Mouse (Mus musculus) CH12.LX (cell line): ENCODE data around the gene Mrps12. TPM values are rescaled to one million over a fixed set of nuclear protein-coding genes. Genes with fewer than 3 reads are reported as not detected.

Experiments
- DNase-seq: peaks from one replicate; pipeline ENCODE4 v3.0.0-alpha.2; 2013; ENCODE audit errors: extremely low read depth
- H3K27ac ChIP-seq: 2 replicates; pipeline ENCODE4 v1.5.1; 2012; ENCODE audit warnings: low read depth, mild to moderate bottlenecking, control low read depth, moderate library complexity; ENCODE audit not compliant: insufficient read depth
- H3K27me3 ChIP-seq: replicated peaks from 2 replicates; pipeline ENCODE3; 2012; ENCODE audit warnings: inconsistent platforms
- H3K36me3 ChIP-seq, 2 experiments: replicated peaks in 1 of 2; 2 replicates each; pipeline versions ENCODE3 to v1.6.1; 2012; ENCODE audit warnings: inconsistent platforms in 1 of 2, low read length in 1 of 2, mild to moderate bottlenecking in 1 of 2, mixed read lengths in 1 of 2, moderate library complexity in 1 of 2; ENCODE audit not compliant: control insufficient read depth in 1 of 2, insufficient read depth in 1 of 2
- H3K4me1 ChIP-seq, 2 experiments: 2 replicates each; pipeline ENCODE4 v1.6.1; 2012; ENCODE audit warnings: inconsistent platforms in 1 of 2, moderate library complexity in 1 of 2; ENCODE audit not compliant: insufficient read depth in 2 of 2, control insufficient read depth in 1 of 2
- H3K4me2 ChIP-seq: 2 replicates; pipeline ENCODE4 v1.6.1; 2012; ENCODE audit warnings: low read depth, mild to moderate bottlenecking, control low read depth; ENCODE audit not compliant: poor library complexity, insufficient read depth, severe bottlenecking
- H3K4me3 ChIP-seq, 3 experiments: fragments of 150-350 bp in 1 of 3; sonication (generic) in 1 of 3; replicated peaks in 1 of 3; 2 replicates each; pipeline versions ENCODE3 to v1.5.1; 2011 to 2012; ENCODE audit warnings: low read depth in 2 of 3, low read length in 2 of 3, mild to moderate bottlenecking in 2 of 3, moderate library complexity in 2 of 3, control low read depth in 1 of 3, improper control_type of control experiment in 1 of 3, inconsistent platforms in 1 of 3, mixed read lengths in 1 of 3; ENCODE audit not compliant: poor library complexity in 1 of 3
- H3K79me2 ChIP-seq: replicated peaks from 2 replicates; pipeline ENCODE4 v1.6.1; 2012; ENCODE audit warnings: mild to moderate bottlenecking, moderate library complexity; ENCODE audit not compliant: control insufficient read depth, poor library complexity, insufficient read depth, severe bottlenecking; ENCODE audit errors: extremely low read depth
- H3K9ac ChIP-seq: 2 replicates; pipeline ENCODE4 v1.6.1; 2012; ENCODE audit warnings: low read depth, mild to moderate bottlenecking, control low read depth, moderate library complexity; ENCODE audit not compliant: insufficient read depth
- H3K9me3 ChIP-seq: replicated peaks from 2 replicates; pipeline ENCODE3; 2012; ENCODE audit warnings: low read length, inconsistent platforms, mixed read lengths
- BHLHE40 ChIP-seq: IDR thresholded peaks from 2 replicates; pipeline ENCODE4 v1.6.1; 2011; ENCODE audit warnings: mild to moderate bottlenecking, low read depth, low read length, improper control_type of control experiment
- CHD1 ChIP-seq: IDR thresholded peaks from 2 replicates; pipeline ENCODE4 v1.6.1; 2012; ENCODE audit warnings: low read depth, low read length, improper control_type of control experiment, inconsistent platforms
- CHD2 ChIP-seq: IDR thresholded peaks from 2 replicates; pipeline ENCODE4 v1.6.1; 2011; ENCODE audit warnings: low read length, improper control_type of control experiment
- CTCF ChIP-seq, 2 experiments: IDR thresholded peaks in 1 of 2; conservative IDR thresholded peaks in 1 of 2; 2 replicates each; pipeline ENCODE4 v1.5.1; 2011 to 2012; ENCODE audit warnings: low read depth in 2 of 2, low read length in 2 of 2, improper control_type of control experiment in 1 of 2, inconsistent platforms in 1 of 2, mild to moderate bottlenecking in 1 of 2, moderate library complexity in 1 of 2
- E2F4 ChIP-seq: IDR thresholded peaks from 2 replicates; pipeline ENCODE4 v1.6.1; 2011; ENCODE audit warnings: low read depth, low read length, improper control_type of control experiment; ENCODE audit not compliant: insufficient replicate concordance
- ELF1 ChIP-seq: IDR thresholded peaks from 2 replicates; pipeline ENCODE4 v1.6.1; 2014; ENCODE audit warnings: low read depth, mild to moderate bottlenecking, inconsistent platforms, low read length, improper control_type of control experiment
- EP300 ChIP-seq: IDR thresholded peaks from 2 replicates; pipeline ENCODE4 v1.6.1; 2011; ENCODE audit warnings: low read length, improper control_type of control experiment
- ETS1 ChIP-seq: conservative IDR thresholded peaks from 2 replicates; pipeline ENCODE4 v1.6.1; 2012; ENCODE audit warnings: low read depth, mild to moderate bottlenecking, inconsistent platforms, low read length, improper control_type of control experiment, moderate library complexity
- GABPA ChIP-seq: IDR thresholded peaks from 2 replicates; pipeline ENCODE4 v1.6.1; 2012; ENCODE audit warnings: low read depth, low read length, improper control_type of control experiment, inconsistent platforms; ENCODE audit not compliant: insufficient replicate concordance
- HCFC1 ChIP-seq: IDR thresholded peaks from 2 replicates; pipeline ENCODE4 v1.6.1; 2012; ENCODE audit warnings: low read depth, mild to moderate bottlenecking, inconsistent platforms, low read length, improper control_type of control experiment
- IRF4 ChIP-seq: IDR thresholded peaks from 2 replicates; pipeline ENCODE4 v1.6.1; 2014; ENCODE audit warnings: low read depth, mild to moderate bottlenecking, inconsistent platforms, low read length, improper control_type of control experiment
- JUN ChIP-seq: IDR thresholded peaks from 2 replicates; pipeline ENCODE4 v1.6.1; 2011; ENCODE audit warnings: low read depth, mild to moderate bottlenecking, low read length, improper control_type of control experiment, moderate library complexity; ENCODE audit not compliant: insufficient read depth
- JUND ChIP-seq: conservative IDR thresholded peaks from 2 replicates; pipeline ENCODE4 v1.6.1; 2011; ENCODE audit warnings: low read depth, low read length, improper control_type of control experiment
- KAT2A ChIP-seq: IDR thresholded peaks from 2 replicates; pipeline ENCODE4 v1.6.1; 2012; ENCODE audit warnings: low read length, improper control_type of control experiment, inconsistent platforms; ENCODE audit not compliant: insufficient replicate concordance
- MAFK ChIP-seq: IDR thresholded peaks from 2 replicates; pipeline ENCODE4 v1.6.1; 2011; ENCODE audit warnings: low read length, improper control_type of control experiment; ENCODE audit not compliant: insufficient replicate concordance
- MAX ChIP-seq: IDR thresholded peaks from 2 replicates; pipeline ENCODE4 v1.6.1; 2011; ENCODE audit warnings: low read length, improper control_type of control experiment
- MAZ ChIP-seq: IDR thresholded peaks from 2 replicates; pipeline ENCODE4 v1.6.1; 2012; ENCODE audit warnings: low read depth, mild to moderate bottlenecking, inconsistent platforms, low read length, improper control_type of control experiment, moderate library complexity
- MEF2A ChIP-seq: IDR thresholded peaks from 2 replicates; pipeline ENCODE4 v1.6.1; 2014; ENCODE audit warnings: low read depth, mild to moderate bottlenecking, inconsistent platforms, low read length, improper control_type of control experiment, borderline replicate concordance
- MXI1 ChIP-seq: IDR thresholded peaks from 2 replicates; pipeline ENCODE4 v1.6.1; 2011; ENCODE audit warnings: mild to moderate bottlenecking, low read depth, low read length, improper control_type of control experiment
- MYC ChIP-seq: IDR thresholded peaks from 2 replicates; pipeline ENCODE4 v1.6.1; 2011; ENCODE audit warnings: low read depth, mild to moderate bottlenecking, improper control_type of control experiment, low read length
- NELFE ChIP-seq: IDR thresholded peaks from 2 replicates; pipeline ENCODE4 v1.6.1; 2011; ENCODE audit warnings: low read depth, low read length, improper control_type of control experiment
- NRF1 ChIP-seq: IDR thresholded peaks from 2 replicates; pipeline ENCODE4 v1.6.1; 2014; ENCODE audit warnings: low read depth, mild to moderate bottlenecking, inconsistent platforms, low read length, improper control_type of control experiment, moderate library complexity
- PAX5 ChIP-seq: IDR thresholded peaks from 2 replicates; pipeline ENCODE4 v1.6.1; 2012; ENCODE audit warnings: low read length, inconsistent platforms, mixed read lengths
- POLR2A ChIP-seq: IDR thresholded peaks from 2 replicates; pipeline ENCODE4 v1.6.1; 2011; ENCODE audit warnings: low read depth, mild to moderate bottlenecking, improper control_type of control experiment, low read length
- POLR2AphosphoS2 ChIP-seq: IDR thresholded peaks from 2 replicates; pipeline ENCODE4 v1.6.1; 2011; ENCODE audit warnings: low read depth, low read length, improper control_type of control experiment
- RAD21 ChIP-seq: IDR thresholded peaks from 2 replicates; pipeline ENCODE4 v1.6.1; 2011; ENCODE audit warnings: low read depth, mild to moderate bottlenecking, low read length, improper control_type of control experiment, moderate library complexity
- RCOR1 ChIP-seq: conservative IDR thresholded peaks from 2 replicates; pipeline ENCODE4 v1.6.1; 2012; ENCODE audit warnings: low read depth, mild to moderate bottlenecking, inconsistent platforms, low read length, improper control_type of control experiment
- SIN3A ChIP-seq: IDR thresholded peaks from 2 replicates; pipeline ENCODE4 v1.6.1; 2012; ENCODE audit warnings: low read length, improper control_type of control experiment, inconsistent platforms
- SMC3 ChIP-seq: IDR thresholded peaks from 2 replicates; pipeline ENCODE4 v1.6.1; 2011; ENCODE audit warnings: low read depth, low read length, improper control_type of control experiment
- TBP ChIP-seq: conservative IDR thresholded peaks from 2 replicates; pipeline ENCODE4 v1.6.1; 2011; ENCODE audit warnings: low read depth, low read length, improper control_type of control experiment
- TCF12 ChIP-seq: IDR thresholded peaks from 2 replicates; pipeline ENCODE4 v1.6.1; 2014; ENCODE audit warnings: low read depth, mild to moderate bottlenecking, inconsistent platforms, low read length, improper control_type of control experiment
- UBTF ChIP-seq: IDR thresholded peaks from 2 replicates; pipeline ENCODE4 v1.6.1; 2012; ENCODE audit warnings: low read depth, mild to moderate bottlenecking, inconsistent platforms, low read length, improper control_type of control experiment, moderate library complexity
- USF1 ChIP-seq: IDR thresholded peaks from 2 replicates; pipeline ENCODE4 v1.6.1; 2014; ENCODE audit warnings: low read depth, mild to moderate bottlenecking, inconsistent platforms, low read length, improper control_type of control experiment
- USF2 ChIP-seq: conservative IDR thresholded peaks from 2 replicates; pipeline ENCODE4 v1.6.1; 2011; ENCODE audit warnings: low read depth, low read length, improper control_type of control experiment
- ZC3H11A ChIP-seq: IDR thresholded peaks from 2 replicates; pipeline ENCODE4 v1.6.1; 2012; ENCODE audit warnings: low read depth, mild to moderate bottlenecking, inconsistent platforms, low read length, improper control_type of control experiment
- ZKSCAN1 ChIP-seq: IDR thresholded peaks from 2 replicates; pipeline ENCODE4 v1.6.1; 2012; ENCODE audit warnings: low read depth, inconsistent platforms, low read length, improper control_type of control experiment, borderline replicate concordance
- ZMIZ1 ChIP-seq: IDR thresholded peaks from 2 replicates; pipeline ENCODE4 v1.6.1; 2012; ENCODE audit warnings: low read depth, mild to moderate bottlenecking, inconsistent platforms, low read length, improper control_type of control experiment
- ZNF384 ChIP-seq: IDR thresholded peaks from 2 replicates; pipeline ENCODE4 v1.6.1; 2012; ENCODE audit warnings: low read depth, low read length, improper control_type of control experiment, inconsistent platforms
- dilution Hi-C: fragments of 300-500 bp; cut with MboI; formaldehyde crosslinking; loops from 2 replicates; pipeline ENCODE4 v1.14.3; 2020; ENCODE audit warnings: low sequenced_read_pairs; ENCODE audit not compliant: extremely low pct_unique_long_range_greater_than_20kb, extremely low pct_ligation_motif_present
- in situ Hi-C: fragments of 300-500 bp; cut with MboI; formaldehyde crosslinking; loops from 3 replicates; pipeline ENCODE4 v1.14.3; 2019; ENCODE audit warnings: low sequenced_read_pairs, low pct_ligation_motif_present, low pct_unique_long_range_greater_than_20kb, mixed read lengths
- polyA plus RNA-seq: library from polyadenylated mRNA; unstranded; fragments of >175 nt; gene quantifications from 2 replicates; pipeline ENCODE4 v1.2.1, GENCODE M21; 2012; ENCODE audit warnings: low read depth; ENCODE audit not compliant: insufficient read length
- total RNA-seq, 2 experiments: library from RNA; depleted of rRNA; stranded (reverse); fragments of 300-350 nt in 1 of 2; fragments of >200 nt in 1 of 2; gene quantifications; 2 replicates each; pipeline ENCODE4 v1.2.3; 2012 to 2014

The Mrps12 gene
- total and polyA plus RNA-seq, 3 experiments, result 66.0 to 112 (median 91.6) TPM

- Histone ChIP-seq H3K9me3 (peaks cover 14% of the 10 kb centered on the region), H3K4me1 (0 out of 4 replicates have a peak, but pooled peaks cover 0 to 2% of the 10 kb centered on the region in 2 experiments), H3K4me2 (peak overlapping the region; percentile 35; the same call in 1 of the 2 replicates), H3K9ac (no peak overlapping the region), H3K27me3 (peaks cover 3% of the 10 kb centered on the region), H3K4me3 (no peak overlapping the region), H3K79me2 (no peaks in the 10 kb centered on the region), H3K36me3 (no peaks in the 10 kb centered on the region), H3K27ac (no peak overlapping the region)
- TF ChIP-seq JUN (no peak), SIN3A (no peak), ZMIZ1 (no peak), MXI1 (peak; percentile 73), CHD2 (no peak), ELF1 (no peak), NELFE (no peak), NRF1 (peak; percentile 66), MYC (peak; percentile 74), USF1 (no peak), CHD1 (no peak), E2F4 (no peak), TBP (no peak), RAD21 (peak; percentile 96), POLR2A (no peak), MAFK (no peak), UBTF (no peak), BHLHE40 (no peak), HCFC1 (no peak; the same call in 1 of the 2 replicates), USF2 (no peak), ZKSCAN1 (no peak), GABPA (no peak), RCOR1 (no peak), TCF12 (no peak), ETS1 (no peak), SMC3 (peak; percentile 78), IRF4 (no peak; the same call in 1 of the 2 replicates), KAT2A (no peak), CTCF (conservative IDR thresholded peaks at IDR 0.05 in 1 of 2, IDR thresholded peaks at IDR 0.05 in 1 of 2; ENCODE audit: low read depth in 2 of 2, low read length in 2 of 2) (peak; percentile 79 to 95), JUND (no peak), MAX (peak; percentile 84), ZNF384 (peak; percentile 77), ZC3H11A (no peak; the same call in 1 of the 2 replicates), POLR2AphosphoS2 (no peak), PAX5 (no peak), MEF2A (no peak), EP300 (no peak), MAZ (no peak)
- peak; percentile 63 for DNase-seq
- dilution Hi-C loops, result no loop called here
- in situ Hi-C loops, result no loop called here
Measured at GRCm38 (mm10) chr7:28726600-28726999, 15.0 kb downstream of the Mrps12 start.
